Comparison of ENCODE assay signal across 8 mouse cellular contexts in the genomic region with DNA sequence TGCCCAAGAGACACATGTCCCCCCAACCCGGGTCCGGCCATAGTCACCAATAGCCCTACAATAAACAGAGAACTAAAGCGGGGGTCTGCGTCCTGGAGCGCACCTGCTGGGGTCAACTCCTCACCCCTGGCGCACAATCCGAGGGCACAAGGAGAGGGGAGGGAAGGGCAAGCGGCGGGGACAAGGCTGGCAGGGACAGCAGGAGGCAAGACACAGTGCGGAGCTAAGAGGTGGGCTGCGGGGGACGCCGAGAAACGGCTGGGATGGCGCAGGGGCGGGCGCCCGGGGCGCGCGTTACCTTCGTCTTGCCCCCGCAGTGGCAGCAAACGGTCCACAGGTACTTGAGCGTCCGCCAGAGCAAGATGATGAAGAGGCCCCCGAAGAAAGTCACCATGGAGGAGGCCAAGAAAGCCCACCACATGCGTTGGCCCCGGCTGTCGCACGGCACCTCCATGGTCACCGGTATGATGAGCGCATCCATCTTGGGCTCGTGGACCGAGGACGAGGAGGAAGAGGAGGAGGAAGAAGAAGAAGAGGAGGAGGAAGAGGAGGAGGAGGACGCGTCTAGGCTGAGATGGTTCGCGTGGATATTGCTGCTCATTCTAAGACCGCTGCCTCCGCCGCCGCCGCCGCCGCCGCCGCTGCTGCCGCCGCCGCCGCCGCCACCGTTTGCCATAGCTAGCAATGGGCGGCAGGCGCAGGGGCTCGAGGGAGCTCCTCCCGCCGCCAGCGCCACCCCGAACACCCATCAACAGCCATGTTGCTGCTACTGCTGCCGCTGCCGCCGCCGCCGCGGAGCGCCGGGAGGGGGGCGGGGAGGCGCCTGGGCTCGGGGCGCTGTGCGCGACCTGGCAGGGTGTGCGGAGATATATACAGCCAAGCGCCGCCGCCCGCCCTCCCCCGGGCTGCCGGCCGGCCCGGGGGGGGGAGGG. TPM values are rescaled to one million over a fixed set of nuclear protein-coding genes. Genes with fewer than 3 reads are reported as not detected.
DNase-seq lines count a peak whose midpoint lies in the region; ATAC-seq and TF ChIP-seq lines count a peak whose summit lies in the region.

No protein-coding gene starts in this region.

- H3K27me3 ChIP-seq in heart, adult 2 months (ENCODE audit: control insufficient read depth, insufficient read depth, low read length) = peaks cover 15% of the 10 kb centered on the region
- peaks cover 19% of the 10 kb centered on the region for H3K27me3 ChIP-seq in liver, adult 2 months (ENCODE audit: control insufficient read depth, insufficient read depth, low read length)
- H3K27me3 ChIP-seq in neural tube, embryonic 15.5 days (replicated peaks) = peaks cover 13% of the 10 kb centered on the region

- no peaks in the 10 kb centered on the region for H3K36me3 ChIP-seq in heart, adult 2 months (ENCODE audit: control insufficient read depth, insufficient read depth, low read length)
- H3K36me3 ChIP-seq in liver, adult 2 months (ENCODE audit: control insufficient read depth, insufficient read depth, low read length) = no peaks in the 10 kb centered on the region
- no peaks in the 10 kb centered on the region for H3K36me3 ChIP-seq in neural tube, embryonic 15.5 days

- no peak overlapping the region for H3K27ac ChIP-seq in heart, adult 2 months
- no peak overlapping the region for H3K27ac ChIP-seq in liver, adult 2 months (replicated peaks; ENCODE audit: insufficient read depth, low read depth, low read length)
- peak overlapping the region; percentile 95 for H3K27ac ChIP-seq in neural tube, embryonic 15.5 days (replicated peaks)

- WGBS in heart, adult 2 months = 2% methylated on average over 82 of the region's 85 CpGs
- WGBS in liver, adult 2 months = 4% methylated on average over 63 of the region's 85 CpGs
- WGBS in neural tube, embryonic 15.5 days = 0% methylated on average over 64 of the region's 85 CpGs

- peak overlapping the region; percentile 65 for H3K4me2 ChIP-seq in neural tube, embryonic 15.5 days

- intact Hi-C loops in heart, adult 2 months (cut with DNase I) = no loop called here
- intact Hi-C loops in gastrocnemius, postnatal 36 days (cut with DNase I) = loop anchor here (2.0 to 5.0 kb wide), 2 partner anchors 101 to 127 kb away; no protein-coding TSS in a partner anchor

- DNase-seq in heart, adult 2 months = peak; percentile 4 to 22
- no peak for DNase-seq in heart, adult 11 months
- DNase-seq in embryo, embryonic 10 days (ENCODE audit: low spot score) = peak; percentile 40
- peak; percentile 35 to 40 for DNase-seq in gastrocnemius, postnatal 36 days
- DNase-seq in kidney, postnatal 14 days = peak; percentile 44
- DNase-seq in liver, adult 2 months (ENCODE audit: extremely low read depth, low read depth, low spot score) = no peak

- TF ChIP-seq CTCF in heart, adult 2 months (IDR thresholded peaks at IDR 0.05) = no peak
- no peak for TF ChIP-seq CTCF in liver, adult 2 months (IDR thresholded peaks at IDR 0.05; ENCODE audit: low read depth, low read length)

- peak; percentile 75 for ATAC-seq in neural tube, embryonic 15.5 days (ENCODE audit: low FRiP score)
- ATAC-seq in erythroblast, adult 5-6 weeks (replicated peaks; ENCODE audit: low FRiP score, poor library complexity, severe bottlenecking) = no peak

- TF ChIP-seq EP300 in heart, adult 2 months (IDR thresholded peaks at IDR 0.05; ENCODE audit: insufficient read depth, low read depth, low read length) = no peak

- no peaks in the 10 kb centered on the region for H3K79me2 ChIP-seq in heart, adult 2 months (replicated peaks; ENCODE audit: control insufficient read depth, insufficient read depth, low read length)
- no peaks in the 10 kb centered on the region for H3K79me2 ChIP-seq in liver, adult 2 months (ENCODE audit: control insufficient read depth, insufficient read depth, low read length)

- H3K4me3 ChIP-seq in heart, adult 2 months = peak overlapping the region; percentile 47
- peak overlapping the region; percentile 43; the same call in 1 of the 2 replicates for H3K4me3 ChIP-seq in liver, adult 2 months (ENCODE audit: insufficient read depth, low read depth, low read length)
- H3K4me3 ChIP-seq in neural tube, embryonic 15.5 days (replicated peaks) = peak overlapping the region; percentile 85

- no peak overlapping the region for H3K9ac ChIP-seq in heart, adult 2 months (ENCODE audit: low read depth, low read length)
- H3K9ac ChIP-seq in liver, adult 2 months (ENCODE audit: low read depth, low read length) = no peak overlapping the region
- peak overlapping the region; percentile 93 for H3K9ac ChIP-seq in neural tube, embryonic 15.5 days (replicated peaks)

- H3K9me3 ChIP-seq in neural tube, embryonic 15.5 days (replicated peaks) = no peaks in the 10 kb centered on the region

- no peaks in the 10 kb centered on the region for H3K4me1 ChIP-seq in heart, adult 2 months (ENCODE audit: control insufficient read depth, insufficient read depth, low read length)
- H3K4me1 ChIP-seq in liver, adult 2 months (ENCODE audit: control insufficient read depth, insufficient read depth, low read length) = 0 out of 2 replicates have a peak, but pooled peaks cover 2% of the 10 kb centered on the region
- peaks cover 46% of the 10 kb centered on the region for H3K4me1 ChIP-seq in neural tube, embryonic 15.5 days

- TF ChIP-seq POLR2A in heart, adult 2 months (IDR thresholded peaks at IDR 0.05; ENCODE audit: insufficient read depth, low read depth, low read length) = no peak
- no peak for TF ChIP-seq POLR2A in liver, adult 2 months (IDR thresholded peaks at IDR 0.05; ENCODE audit: extremely low read depth, insufficient read depth, low read length)

RNA-seq across cellular contexts. Expression of gene Kcnma1, which starts 10.6 kb away (rescaled TPM):
- total RNA-seq in heart, adult 2 months (2021) = under 1 TPM; 0.78 to 0.84 TPM
- polyA plus RNA-seq in heart, adult 2 months (2012; rRNA removed) = 0.66 and 0.67 TPM in 2 replicates
- total RNA-seq in gastrocnemius, postnatal 36 days (2021) = 10 to 100 TPM; 44.2 to 47.3 TPM
- total RNA-seq in liver, adult 2 months (2014; rRNA removed) = 0.18 and 0.20 TPM in 2 replicates
- polyA plus RNA-seq in liver, adult 2 months (2012; rRNA removed) = 0.02 TPM in 1 of 2 replicates, not detected in the other
- 20.3 and 22.1 TPM in 2 replicates for polyA plus RNA-seq in neural tube, embryonic 15.5 days (2015; fragmentation: Nextera tagmentation; extraction: Ambion mirVana)
- total RNA-seq in erythroblast, adult 5-6 weeks (2015; ENCODE audit: low replicate concordance) = not detected in 2 replicates
- total RNA-seq in erythroblast, adult 5-6 weeks (2017; ENCODE audit: low replicate concordance) = not detected in 2 replicates

Comparison
In these comparisons a context has a peak if more than half of its experiments do, and no peak if none do; other contexts are left out.
1. DNase-seq: peak in heart, adult 2 months (2 of 2), embryo, embryonic 10 days (single experiment), gastrocnemius, postnatal 36 days (2 of 2) and kidney, postnatal 14 days (single experiment); none in heart, adult 11 months (single experiment) and liver, adult 2 months (single experiment).
2. RNA of gene Kcnma1, which starts 10.6 kb away (total RNA-seq): 44.2 to 47.3 TPM in gastrocnemius, postnatal 36 days; 0.78 to 0.84 TPM in heart, adult 2 months, 0.18 to 0.20 TPM in liver, adult 2 months and not detected in erythroblast, adult 5-6 weeks; every median in the first group is over 10 times any median in the second.
3. Peak in every context shown above with its lines, with median percentiles within 50 percentile points of each other: H3K4me3 ChIP-seq.